Mouse (Mus musculus) CH12.LX (cell line): Measurements from ENCODE around the gene Grap. TPM values are rescaled to one million over a fixed set of nuclear protein-coding genes. Genes with fewer than 3 reads are reported as not detected.

Source experiments
- DNase-seq: peaks from one replicate; pipeline ENCODE4 v3.0.0-alpha.2; 2013; ENCODE audit errors: extremely low read depth
- H3K27ac ChIP-seq: 2 replicates; pipeline ENCODE4 v1.5.1; 2012; ENCODE audit warnings: low read depth, mild to moderate bottlenecking, control low read depth, moderate library complexity; ENCODE audit not compliant: insufficient read depth
- H3K27me3 ChIP-seq: replicated peaks from 2 replicates; pipeline ENCODE3; 2012; ENCODE audit warnings: inconsistent platforms
- H3K36me3 ChIP-seq, 2 experiments: replicated peaks in 1 of 2; 2 replicates each; pipeline versions ENCODE3 to v1.6.1; 2012; ENCODE audit warnings: inconsistent platforms in 1 of 2, low read length in 1 of 2, mild to moderate bottlenecking in 1 of 2, mixed read lengths in 1 of 2, moderate library complexity in 1 of 2; ENCODE audit not compliant: control insufficient read depth in 1 of 2, insufficient read depth in 1 of 2
- H3K4me1 ChIP-seq, 2 experiments: 2 replicates each; pipeline ENCODE4 v1.6.1; 2012; ENCODE audit warnings: inconsistent platforms in 1 of 2, moderate library complexity in 1 of 2; ENCODE audit not compliant: insufficient read depth in 2 of 2, control insufficient read depth in 1 of 2
- H3K4me2 ChIP-seq: 2 replicates; pipeline ENCODE4 v1.6.1; 2012; ENCODE audit warnings: low read depth, mild to moderate bottlenecking, control low read depth; ENCODE audit not compliant: poor library complexity, insufficient read depth, severe bottlenecking
- H3K4me3 ChIP-seq, 3 experiments: fragments of 150-350 bp in 1 of 3; sonication (generic) in 1 of 3; replicated peaks in 1 of 3; 2 replicates each; pipeline versions ENCODE3 to v1.5.1; 2011 to 2012; ENCODE audit warnings: low read depth in 2 of 3, low read length in 2 of 3, mild to moderate bottlenecking in 2 of 3, moderate library complexity in 2 of 3, control low read depth in 1 of 3, improper control_type of control experiment in 1 of 3, inconsistent platforms in 1 of 3, mixed read lengths in 1 of 3; ENCODE audit not compliant: poor library complexity in 1 of 3
- H3K79me2 ChIP-seq: replicated peaks from 2 replicates; pipeline ENCODE4 v1.6.1; 2012; ENCODE audit warnings: mild to moderate bottlenecking, moderate library complexity; ENCODE audit not compliant: control insufficient read depth, poor library complexity, insufficient read depth, severe bottlenecking; ENCODE audit errors: extremely low read depth
- H3K9ac ChIP-seq: 2 replicates; pipeline ENCODE4 v1.6.1; 2012; ENCODE audit warnings: low read depth, mild to moderate bottlenecking, control low read depth, moderate library complexity; ENCODE audit not compliant: insufficient read depth
- H3K9me3 ChIP-seq: replicated peaks from 2 replicates; pipeline ENCODE3; 2012; ENCODE audit warnings: low read length, inconsistent platforms, mixed read lengths
- CHD1 ChIP-seq: IDR thresholded peaks from 2 replicates; pipeline ENCODE4 v1.6.1; 2012; ENCODE audit warnings: low read depth, low read length, improper control_type of control experiment, inconsistent platforms
- CTCF ChIP-seq, 2 experiments: IDR thresholded peaks in 1 of 2; conservative IDR thresholded peaks in 1 of 2; 2 replicates each; pipeline ENCODE4 v1.5.1; 2011 to 2012; ENCODE audit warnings: low read depth in 2 of 2, low read length in 2 of 2, improper control_type of control experiment in 1 of 2, inconsistent platforms in 1 of 2, mild to moderate bottlenecking in 1 of 2, moderate library complexity in 1 of 2
- E2F4 ChIP-seq: IDR thresholded peaks from 2 replicates; pipeline ENCODE4 v1.6.1; 2011; ENCODE audit warnings: low read depth, low read length, improper control_type of control experiment; ENCODE audit not compliant: insufficient replicate concordance
- EP300 ChIP-seq: IDR thresholded peaks from 2 replicates; pipeline ENCODE4 v1.6.1; 2011; ENCODE audit warnings: low read length, improper control_type of control experiment
- ETS1 ChIP-seq: conservative IDR thresholded peaks from 2 replicates; pipeline ENCODE4 v1.6.1; 2012; ENCODE audit warnings: low read depth, mild to moderate bottlenecking, inconsistent platforms, low read length, improper control_type of control experiment, moderate library complexity
- HCFC1 ChIP-seq: IDR thresholded peaks from 2 replicates; pipeline ENCODE4 v1.6.1; 2012; ENCODE audit warnings: low read depth, mild to moderate bottlenecking, inconsistent platforms, low read length, improper control_type of control experiment
- IRF4 ChIP-seq: IDR thresholded peaks from 2 replicates; pipeline ENCODE4 v1.6.1; 2014; ENCODE audit warnings: low read depth, mild to moderate bottlenecking, inconsistent platforms, low read length, improper control_type of control experiment
- JUN ChIP-seq: IDR thresholded peaks from 2 replicates; pipeline ENCODE4 v1.6.1; 2011; ENCODE audit warnings: low read depth, mild to moderate bottlenecking, low read length, improper control_type of control experiment, moderate library complexity; ENCODE audit not compliant: insufficient read depth
- JUND ChIP-seq: conservative IDR thresholded peaks from 2 replicates; pipeline ENCODE4 v1.6.1; 2011; ENCODE audit warnings: low read depth, low read length, improper control_type of control experiment
- MAFK ChIP-seq: IDR thresholded peaks from 2 replicates; pipeline ENCODE4 v1.6.1; 2011; ENCODE audit warnings: low read length, improper control_type of control experiment; ENCODE audit not compliant: insufficient replicate concordance
- NRF1 ChIP-seq: IDR thresholded peaks from 2 replicates; pipeline ENCODE4 v1.6.1; 2014; ENCODE audit warnings: low read depth, mild to moderate bottlenecking, inconsistent platforms, low read length, improper control_type of control experiment, moderate library complexity
- TBP ChIP-seq: conservative IDR thresholded peaks from 2 replicates; pipeline ENCODE4 v1.6.1; 2011; ENCODE audit warnings: low read depth, low read length, improper control_type of control experiment
- USF1 ChIP-seq: IDR thresholded peaks from 2 replicates; pipeline ENCODE4 v1.6.1; 2014; ENCODE audit warnings: low read depth, mild to moderate bottlenecking, inconsistent platforms, low read length, improper control_type of control experiment
- ZC3H11A ChIP-seq: IDR thresholded peaks from 2 replicates; pipeline ENCODE4 v1.6.1; 2012; ENCODE audit warnings: low read depth, mild to moderate bottlenecking, inconsistent platforms, low read length, improper control_type of control experiment
- ZKSCAN1 ChIP-seq: IDR thresholded peaks from 2 replicates; pipeline ENCODE4 v1.6.1; 2012; ENCODE audit warnings: low read depth, inconsistent platforms, low read length, improper control_type of control experiment, borderline replicate concordance
- dilution Hi-C: fragments of 300-500 bp; cut with MboI; formaldehyde crosslinking; loops from 2 replicates; pipeline ENCODE4 v1.14.3; 2020; ENCODE audit warnings: low sequenced_read_pairs; ENCODE audit not compliant: extremely low pct_unique_long_range_greater_than_20kb, extremely low pct_ligation_motif_present
- in situ Hi-C: fragments of 300-500 bp; cut with MboI; formaldehyde crosslinking; loops from 3 replicates; pipeline ENCODE4 v1.14.3; 2019; ENCODE audit warnings: low sequenced_read_pairs, low pct_ligation_motif_present, low pct_unique_long_range_greater_than_20kb, mixed read lengths
- polyA plus RNA-seq: library from polyadenylated mRNA; unstranded; fragments of >175 nt; gene quantifications from 2 replicates; pipeline ENCODE4 v1.2.1, GENCODE M21; 2012; ENCODE audit warnings: low read depth; ENCODE audit not compliant: insufficient read length
- total RNA-seq, 2 experiments: library from RNA; depleted of rRNA; stranded (reverse); fragments of 300-350 nt in 1 of 2; fragments of >200 nt in 1 of 2; gene quantifications; 2 replicates each; pipeline ENCODE4 v1.2.3; 2012 to 2014

Gene Grap
- total and polyA plus RNA-seq, 3 experiments, result 274 to 412 (median 280) TPM

DNA sequence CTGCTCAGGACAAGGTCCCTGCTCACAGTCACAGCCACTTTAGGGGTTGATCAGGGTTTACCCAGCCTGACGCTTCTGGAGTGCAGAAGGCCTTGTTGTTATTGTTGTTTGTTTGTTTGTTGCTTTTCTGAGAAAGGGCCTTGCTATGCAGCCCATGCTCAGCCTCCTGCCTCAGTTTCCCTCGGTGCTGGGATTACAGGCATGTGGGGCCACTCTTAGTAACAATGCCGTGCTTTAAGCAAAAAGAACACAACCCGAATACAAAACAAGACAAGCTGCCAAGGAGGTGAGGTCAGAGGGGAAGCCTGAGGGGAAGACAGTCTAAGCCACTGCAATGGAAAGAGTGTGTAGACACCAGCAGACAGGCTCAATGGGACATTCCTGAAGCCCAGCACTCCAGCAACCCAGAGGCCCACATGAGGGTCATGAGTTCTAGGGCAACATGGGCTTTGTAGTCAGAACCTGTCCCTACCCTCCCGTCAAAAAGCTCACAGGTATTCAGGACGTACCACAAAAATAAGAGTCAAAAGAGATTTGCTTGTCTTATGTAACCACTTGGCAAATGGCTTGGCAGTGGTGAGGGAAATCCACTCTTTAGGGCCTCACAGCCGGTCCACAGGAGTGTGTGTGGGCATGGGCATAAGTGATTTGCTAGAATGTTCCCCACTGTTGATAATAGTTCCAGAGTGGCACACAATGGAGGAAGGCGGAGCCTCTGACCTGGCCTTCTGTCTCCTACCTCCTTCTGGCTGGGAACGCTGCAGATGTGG is 36.4 kb upstream of the Grap start:
- Histone ChIP-seq H3K4me2 (no peak overlapping the region), H3K36me3 (no peaks in the 10 kb centered on the region), H3K27ac (no peak overlapping the region), H3K9me3 (no peaks in the 10 kb centered on the region), H3K9ac (no peak overlapping the region), H3K4me1 (peaks cover 7 to 22% of the 10 kb centered on the region in 2 experiments), H3K27me3 (peaks cover 54% of the 10 kb centered on the region), H3K79me2 (no peaks in the 10 kb centered on the region), H3K4me3 (no peak overlapping the region)
- DNase-seq, result no peak
- TF ChIP-seq USF1 (no peak), EP300 (0 out of 2 replicates have a peak, but pooled peaks have one; percentile 17), JUND (no peak), ETS1 (peak; percentile 50; the same call in 1 of the 2 replicates)
- in situ Hi-C loops (loop anchor here (5.0 kb wide), 1 partner anchor 199 kb away; no protein-coding TSS in a partner anchor), dilution Hi-C loops (no loop called here)

DNA sequence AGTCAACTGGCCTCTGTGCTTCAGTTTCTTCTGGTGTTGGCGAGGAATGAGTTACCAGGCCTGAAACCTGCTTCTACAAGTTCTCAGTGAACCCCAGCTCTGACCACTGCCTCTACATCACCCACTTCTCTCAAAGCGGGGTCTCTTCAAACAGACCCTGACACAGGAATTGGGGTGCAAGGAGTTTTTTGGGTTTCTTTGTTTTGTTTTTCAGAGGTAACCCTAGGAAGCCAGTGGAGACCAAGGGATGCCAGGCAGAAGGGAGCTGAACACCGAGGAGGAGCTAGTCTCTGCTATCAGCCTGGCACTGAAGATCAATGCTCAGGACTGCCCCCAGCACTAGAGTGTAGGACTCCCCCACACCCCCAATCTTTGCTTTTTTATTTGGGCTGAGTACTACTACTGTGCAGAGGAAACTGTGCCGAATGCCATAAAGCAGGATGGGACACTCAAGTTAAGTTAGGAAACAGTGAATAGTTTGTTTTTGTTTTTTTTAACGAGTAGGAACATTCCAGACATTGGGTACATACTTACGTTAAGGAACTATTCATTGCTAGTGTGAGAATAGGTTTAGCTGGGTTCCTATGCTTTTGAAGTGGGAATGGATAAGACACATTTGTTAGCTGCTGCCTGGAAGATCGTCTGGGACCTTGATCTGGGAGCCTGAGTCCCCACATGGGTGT is 35.6 kb upstream of the Grap start:
- no peaks in the 10 kb centered on the region for H3K36me3 ChIP-seq
- peaks cover 1% of the 10 kb centered on the region for H3K9me3 ChIP-seq
- dilution Hi-C loops, result no loop called here
- no peak overlapping the region for H3K27ac ChIP-seq
- TF ChIP-seq JUN, result no peak
- TF ChIP-seq ETS1, result no peak
- TF ChIP-seq TBP, result no peak
- no peak for TF ChIP-seq CHD1
- no peak for TF ChIP-seq ZC3H11A
- no peak for TF ChIP-seq HCFC1
- no peak for TF ChIP-seq IRF4
- TF ChIP-seq CTCF (conservative IDR thresholded peaks at IDR 0.05 in 1 of 2, IDR thresholded peaks at IDR 0.05 in 1 of 2; ENCODE audit: low read depth in 2 of 2, low read length in 2 of 2), result no peak
- TF ChIP-seq MAFK, result no peak
- TF ChIP-seq E2F4, result no peak
- no peak for TF ChIP-seq NRF1
- no peak for TF ChIP-seq ZKSCAN1
- peaks cover 7 to 22% of the 10 kb centered on the region in 2 experiments for H3K4me1 ChIP-seq
- in situ Hi-C loops, result loop anchor here (5.0 kb wide), 1 partner anchor 200 kb away; no protein-coding TSS in a partner anchor
- H3K27me3 ChIP-seq, result peaks cover 49% of the 10 kb centered on the region
- no peak overlapping the region for H3K4me2 ChIP-seq
- DNase-seq, result no peak
- no peak overlapping the region for H3K9ac ChIP-seq
- no peaks in the 10 kb centered on the region for H3K79me2 ChIP-seq
- no peak overlapping the region for H3K4me3 ChIP-seq
